20 mouse cellular contexts compared by ENCODE assay signal in genomic region chr8:45970894-45971293, GRCm38 (mm10). TPM values are rescaled to one million over a fixed set of nuclear protein-coding genes. Genes with fewer than 3 reads are reported as not detected.
A peak's percentile ranks its signal among the peaks of the same experiment; 100 is the strongest.
DNase-seq lines count a peak whose midpoint lies in the region; ATAC-seq and TF ChIP-seq lines count a peak whose summit lies in the region.
"Had no signal": no experiment of that assay in that cellular context is flagged by ENCODE, and none has a peak within 500 bp of the region (broad histone marks: within the 10 kb centered on the region; RNA-seq: fewer than 3 reads in every experiment).

No protein-coding gene starts in this region.

- dilution Hi-C loops in CH12.LX (cut with MboI; ENCODE audit: extremely low pct_ligation_motif_present, extremely low pct_unique_long_range_greater_than_20kb, low sequenced_read_pairs): no loop called here

- intact Hi-C loops in gastrocnemius, adult 2 months (cut with DNase I): no loop called here

- 95% methylated on average over 12 of the region's 12 CpGs for WGBS in lung, embryonic 14.5 days

- H3K79me2 ChIP-seq in CH12.LX (replicated peaks; ENCODE audit: control insufficient read depth, extremely low read depth, insufficient read depth, poor library complexity, severe bottlenecking): peaks cover 1% of the 10 kb centered on the region

- in situ Hi-C loops in CH12.LX (cut with MboI; ENCODE audit: low pct_ligation_motif_present, low pct_unique_long_range_greater_than_20kb, low sequenced_read_pairs): no loop called here

- no peak for DNase-seq in gastrocnemius, adult 2 months
- DNase-seq in gastrocnemius, postnatal 10 days: no peak
- DNase-seq in lung, embryonic 14.5 days: peak; percentile 5
- DNase-seq in lung, postnatal 36 days: no peak
- DNase-seq in CH12.LX (ENCODE audit: extremely low read depth): peak; percentile 32
- DNase-seq in layer of hippocampus, adult 9-11 months: no peak
- no peak for DNase-seq in right cerebral cortex, adult 18-20 months
- DNase-seq: cerebellum, adult 18-20 months; embryo, embryonic 11 days; kidney, postnatal 10 days; layer of hippocampus, postnatal 36 days; right cerebral cortex, postnatal 4 days had no signal

- TF ChIP-seq POLR2A in CH12.LX (IDR thresholded peaks at IDR 0.05; ENCODE audit: low read depth, low read length): no peak
- TF ChIP-seq POLR2A in cortical plate, adult 2 months (IDR thresholded peaks at IDR 0.05; ENCODE audit: extremely low read depth, insufficient read depth, low read length): no peak

- no peaks in the 10 kb centered on the region for H3K36me3 ChIP-seq in lung, embryonic 14.5 days (ENCODE audit: insufficient read depth)
- H3K36me3 ChIP-seq in CH12.LX (replicated peaks in 1 of 2; ENCODE audit: control insufficient read depth in 1 of 2, insufficient read depth in 1 of 2, low read length in 1 of 2): peaks cover 0 to 14% of the 10 kb centered on the region in 2 experiments
- H3K36me3 ChIP-seq: hindbrain, embryonic 15.5 days; limb, embryonic 15.5 days had no signal

- no peaks in the 10 kb centered on the region; the same call in 1 of the 2 replicates for H3K4me1 ChIP-seq in lung, embryonic 14.5 days (ENCODE audit: insufficient read depth)
- H3K4me1 ChIP-seq in CH12.LX (ENCODE audit: control insufficient read depth in 1 of 2, insufficient read depth in 2 of 2): peaks cover 0 to 11% of the 10 kb centered on the region in 2 experiments; a peak in 2 of 4 replicates
- no peaks in the 10 kb centered on the region for H3K4me1 ChIP-seq in cortical plate, adult 2 months (ENCODE audit: control insufficient read depth, insufficient read depth, low read length)

- peak; percentile 30 for TF ChIP-seq CTCF in gastrocnemius, adult 2 months (IDR thresholded peaks at IDR 0.05)
- TF ChIP-seq CTCF in lung, embryonic 14.5 days (IDR thresholded peaks at IDR 0.05; ENCODE audit: low read depth): peak; percentile 31; the same call in 1 of the 2 replicates
- TF ChIP-seq CTCF in CH12.LX (conservative IDR thresholded peaks at IDR 0.05 in 1 of 2, IDR thresholded peaks at IDR 0.05 in 1 of 2; ENCODE audit: low read depth in 2 of 2, low read length in 2 of 2): peak in 1 of 2 experiments; percentile 26; a peak in 2 of 4 replicates
- TF ChIP-seq CTCF in cortical plate, adult 2 months (IDR thresholded peaks at IDR 0.05; ENCODE audit: extremely low read depth, insufficient read depth, low read length): 0 out of 2 replicates have a peak, but pooled peaks have one; percentile 0

- no peaks in the 10 kb centered on the region for H3K9me3 ChIP-seq in lung, embryonic 14.5 days (ENCODE audit: low read depth, low read length)
- H3K9me3 ChIP-seq in CH12.LX (replicated peaks; ENCODE audit: low read length): peaks cover 12% of the 10 kb centered on the region
- H3K9me3 ChIP-seq: hindbrain, embryonic 15.5 days; limb, embryonic 15.5 days had no signal

- no peak for ATAC-seq in lung, embryonic 14.5 days (ENCODE audit: insufficient read depth)

- H3K27ac ChIP-seq in gastrocnemius, adult 2 months: no peak overlapping the region
- no peak overlapping the region for H3K27ac ChIP-seq in lung, embryonic 14.5 days (ENCODE audit: low read depth)
- no peak overlapping the region for H3K27ac ChIP-seq in CH12.LX (ENCODE audit: insufficient read depth, low read depth)
- H3K27ac ChIP-seq in cortical plate, adult 2 months (ENCODE audit: insufficient read depth, low read length): no peak overlapping the region
- H3K27ac ChIP-seq: hindbrain, embryonic 15.5 days; limb, embryonic 15.5 days had no signal

- TF ChIP-seq RAD21 in CH12.LX (IDR thresholded peaks at IDR 0.05; ENCODE audit: low read depth, low read length): peak; percentile 3

- no peaks in the 10 kb centered on the region for H3K27me3 ChIP-seq in lung, embryonic 14.5 days (ENCODE audit: insufficient read depth, low read length)
- H3K27me3 ChIP-seq in CH12.LX (replicated peaks): no peaks in the 10 kb centered on the region
- H3K27me3 ChIP-seq: hindbrain, embryonic 15.5 days; limb, embryonic 15.5 days had no signal

- H3K4me3 ChIP-seq in gastrocnemius, adult 2 months: no peak overlapping the region
- H3K4me3 ChIP-seq in lung, embryonic 14.5 days (ENCODE audit: low read depth, low read length): no peak overlapping the region
- no peak overlapping the region for H3K4me3 ChIP-seq in CH12.LX (replicated peaks in 1 of 3; ENCODE audit: low read depth in 2 of 3, low read length in 2 of 3, poor library complexity in 1 of 3)
- H3K4me3 ChIP-seq in cortical plate, adult 2 months (ENCODE audit: insufficient read depth, low read length): no peak overlapping the region
- H3K4me3 ChIP-seq: hindbrain, embryonic 15.5 days; limb, embryonic 15.5 days; myocyte had no signal

- H3K9ac ChIP-seq in lung, embryonic 14.5 days: no peak overlapping the region
- no peak overlapping the region for H3K9ac ChIP-seq in CH12.LX (ENCODE audit: insufficient read depth, low read depth)
- H3K9ac ChIP-seq: hindbrain, embryonic 15.5 days; limb, embryonic 15.5 days had no signal

- no peak for TF ChIP-seq EP300 in CH12.LX (IDR thresholded peaks at IDR 0.05; ENCODE audit: low read length)

- no peak overlapping the region for H3K4me2 ChIP-seq in lung, embryonic 14.5 days
- no peak overlapping the region for H3K4me2 ChIP-seq in CH12.LX (ENCODE audit: insufficient read depth, low read depth, poor library complexity, severe bottlenecking)
- H3K4me2 ChIP-seq: hindbrain, embryonic 15.5 days; limb, embryonic 15.5 days had no signal

TF ChIP-seq in CH12.LX, 34 proteins besides CTCF, POLR2A, EP300 and RAD21:
- TF ChIP-seq MYC (IDR thresholded peaks at IDR 0.05; ENCODE audit: low read depth, low read length) (no peak), ETS1 (conservative IDR thresholded peaks at IDR 0.05; ENCODE audit: low read depth, low read length) (no peak), SMC3 (IDR thresholded peaks at IDR 0.05; ENCODE audit: low read depth, low read length) (no peak), MAZ (IDR thresholded peaks at IDR 0.05; ENCODE audit: low read depth, low read length) (no peak), HCFC1 (IDR thresholded peaks at IDR 0.05; ENCODE audit: low read depth, low read length) (no peak), MAX (IDR thresholded peaks at IDR 0.05; ENCODE audit: low read length) (no peak), KAT2A (IDR thresholded peaks at IDR 0.05; ENCODE audit: insufficient replicate concordance, low read length) (no peak), BHLHE40 (IDR thresholded peaks at IDR 0.05; ENCODE audit: low read depth, low read length) (no peak), RCOR1 (conservative IDR thresholded peaks at IDR 0.05; ENCODE audit: low read depth, low read length) (no peak), ZC3H11A (IDR thresholded peaks at IDR 0.05; ENCODE audit: low read depth, low read length) (no peak), PAX5 (IDR thresholded peaks at IDR 0.05; ENCODE audit: low read length) (no peak), TCF12 (IDR thresholded peaks at IDR 0.05; ENCODE audit: low read depth, low read length) (no peak), ZKSCAN1 (IDR thresholded peaks at IDR 0.05; ENCODE audit: borderline replicate concordance, low read depth, low read length) (no peak), USF1 (IDR thresholded peaks at IDR 0.05; ENCODE audit: low read depth, low read length) (no peak)

RNA-seq across cellular contexts. Expression of gene 1700029J07Rik, which starts 4.2 kb away (rescaled TPM):
- total RNA-seq in gastrocnemius, adult 2 months (2021): under 1 TPM; 0.28 to 0.59 TPM
- under 1 TPM; 0.68 TPM for total RNA-seq in gastrocnemius, postnatal 10 days (2021)
- 2.7 and 3.4 TPM in 2 replicates for polyA plus RNA-seq in lung, embryonic 14.5 days (2014; fragmentation: Nextera tagmentation; extraction: Ambion mirVana)
- total RNA-seq in CH12.LX (2012; rRNA removed) (0.84 and 0.85 TPM in 2 replicates), CH12.LX (2014; rRNA removed) (2.1 and 2.3 TPM in 2 replicates)
- polyA plus RNA-seq in CH12.LX (2012; ENCODE audit: insufficient read length, low read depth): 1.5 and 1.8 TPM in 2 replicates
- 7.0 and 8.2 TPM in 2 replicates for polyA plus RNA-seq in cortical plate, adult 2 months (2012; rRNA removed)

RNA-seq across cellular contexts. Expression of gene Ufsp2, which starts 4.4 kb away (rescaled TPM):
- total RNA-seq in gastrocnemius, adult 2 months (2021): 10 to 100 TPM; 36.0 to 43.8 TPM
- total RNA-seq in gastrocnemius, postnatal 10 days (2021): 10 to 100 TPM; 37.2 to 37.8 TPM
- polyA plus RNA-seq in lung, embryonic 14.5 days (2014; fragmentation: Nextera tagmentation; extraction: Ambion mirVana): 75.3 and 81.9 TPM in 2 replicates
- total RNA-seq in CH12.LX (2012; rRNA removed) (47.2 and 50.1 TPM in 2 replicates), CH12.LX (2014; rRNA removed) (105 and 110 TPM in 2 replicates)
- polyA plus RNA-seq in CH12.LX (2012; ENCODE audit: insufficient read length, low read depth): 51.2 and 55.1 TPM in 2 replicates
- polyA plus RNA-seq in cortical plate, adult 2 months (2012; rRNA removed): 64.2 and 64.6 TPM in 2 replicates

RNA-seq across cellular contexts. Expression of gene Lrp2bp, which starts 28.2 kb away (rescaled TPM):
- 1 to 10 TPM; 1.9 to 2.2 TPM for total RNA-seq in gastrocnemius, adult 2 months (2021)
- 1 to 10 TPM in 1 of 2 experiments, under 1 TPM in 1; 0.66 to 2.2 TPM for total RNA-seq in gastrocnemius, postnatal 10 days (2021)
- polyA plus RNA-seq in lung, embryonic 14.5 days (2014; fragmentation: Nextera tagmentation; extraction: Ambion mirVana): 0.32 and 0.86 TPM in 2 replicates
- not detected in 2 replicates for total RNA-seq in CH12.LX (2012; rRNA removed)
- total RNA-seq in CH12.LX (2014; rRNA removed): 0.12 TPM in 1 of 2 replicates, not detected in the other
- 0.43 TPM in 1 of 2 replicates, not detected in the other for polyA plus RNA-seq in CH12.LX (2012; ENCODE audit: insufficient read length, low read depth)
- 0.38 and 0.45 TPM in 2 replicates for polyA plus RNA-seq in cortical plate, adult 2 months (2012; rRNA removed)

RNA-seq across cellular contexts. Expression of gene Ankrd37, which starts 34.6 kb away (rescaled TPM):
- 1 to 10 TPM; 1.9 to 6.2 TPM for total RNA-seq in gastrocnemius, adult 2 months (2021)
- total RNA-seq in gastrocnemius, postnatal 10 days (2021): 1 to 10 TPM; 1.5 to 2.9 TPM
- 19.7 and 21.8 TPM in 2 replicates for polyA plus RNA-seq in lung, embryonic 14.5 days (2014; fragmentation: Nextera tagmentation; extraction: Ambion mirVana)
- 25.7 and 79.0 TPM in 2 replicates for total RNA-seq in CH12.LX (2012; rRNA removed)
- 142 and 157 TPM in 2 replicates for total RNA-seq in CH12.LX (2014; rRNA removed)
- polyA plus RNA-seq in CH12.LX (2012; ENCODE audit: insufficient read length, low read depth): 12.8 and 17.2 TPM in 2 replicates
- polyA plus RNA-seq in cortical plate, adult 2 months (2012; rRNA removed): 12.7 and 13.4 TPM in 2 replicates

RNA-seq across cellular contexts. Expression of gene Ccdc110, which starts 36.5 kb away (rescaled TPM):
- not detected for total RNA-seq in gastrocnemius, adult 2 months (2021)
- total RNA-seq in gastrocnemius, postnatal 10 days (2021): not detected
- polyA plus RNA-seq in lung, embryonic 14.5 days (2014; fragmentation: Nextera tagmentation; extraction: Ambion mirVana): not detected in 2 replicates
- total RNA-seq in CH12.LX (2012; rRNA removed) (not detected in 2 replicates), CH12.LX (2014; rRNA removed) (not detected in 2 replicates)
- not detected in 2 replicates for polyA plus RNA-seq in CH12.LX (2012; ENCODE audit: insufficient read length, low read depth)
- 0.25 and 0.44 TPM in 2 replicates for polyA plus RNA-seq in cortical plate, adult 2 months (2012; rRNA removed)
- total RNA-seq: gastrocnemius, postnatal 4 days; megakaryocyte, adult 5-6 weeks had no signal
- polyA plus RNA-seq: heart, embryonic 16.5 days; myocyte; stomach, embryonic 14.5 days had no signal

Comparison
In these comparisons a context has a peak if more than half of its experiments do, and no peak if none do; other contexts are left out.
1. DNase-seq: peak in lung, embryonic 14.5 days (single experiment) and CH12.LX (single experiment); none in gastrocnemius, adult 2 months (single experiment), gastrocnemius, postnatal 10 days (single experiment), lung, postnatal 36 days (single experiment), layer of hippocampus, adult 9-11 months (single experiment) and right cerebral cortex, adult 18-20 months (single experiment).